Mouse (Mus musculus) olfactory bulb, adult 2 months (tissue): ENCODE data around the gene Fbxw8.

Experiments used
- CTCF ChIP-seq: fragments of 200-500 bp; IDR thresholded peaks from 2 replicates; pipeline ENCODE4 v1.5.1; 2012; ENCODE audit warnings: low read depth, mild to moderate bottlenecking, low read length, moderate library complexity; ENCODE audit not compliant: insufficient read depth
- POLR2A ChIP-seq: fragments of 200-500 bp; IDR thresholded peaks from 2 replicates; pipeline ENCODE4 v1.6.1; 2012; ENCODE audit warnings: mild to moderate bottlenecking, low read depth, low read length, moderate library complexity; ENCODE audit not compliant: insufficient read depth

DNA sequence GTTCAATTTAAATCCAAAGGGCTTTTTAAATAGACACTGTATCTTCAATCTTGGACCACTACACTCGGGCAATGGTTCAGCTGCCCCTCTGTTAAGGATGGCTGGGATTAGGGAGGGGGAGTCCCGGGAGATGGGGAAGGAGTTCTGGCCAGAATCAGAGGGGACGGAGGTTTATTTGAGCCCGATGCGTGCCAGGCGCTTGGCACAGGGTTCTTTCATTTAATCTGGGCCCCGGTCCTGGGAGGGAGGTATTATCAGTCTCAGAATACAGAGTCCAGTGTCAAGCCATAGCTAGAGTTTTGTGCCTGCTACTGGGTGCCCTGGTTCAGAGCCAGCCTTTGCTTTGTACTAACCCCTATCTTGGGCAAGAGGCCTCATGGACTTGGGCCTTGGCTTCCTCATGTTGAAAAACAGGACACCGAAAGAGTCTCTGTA is 12.3 kb upstream of the Fbxw8 start:
- TF ChIP-seq POLR2A (no peak), CTCF (no peak)
